ENCODE assay signal across 15 mouse cellular contexts in the genomic region with DNA sequence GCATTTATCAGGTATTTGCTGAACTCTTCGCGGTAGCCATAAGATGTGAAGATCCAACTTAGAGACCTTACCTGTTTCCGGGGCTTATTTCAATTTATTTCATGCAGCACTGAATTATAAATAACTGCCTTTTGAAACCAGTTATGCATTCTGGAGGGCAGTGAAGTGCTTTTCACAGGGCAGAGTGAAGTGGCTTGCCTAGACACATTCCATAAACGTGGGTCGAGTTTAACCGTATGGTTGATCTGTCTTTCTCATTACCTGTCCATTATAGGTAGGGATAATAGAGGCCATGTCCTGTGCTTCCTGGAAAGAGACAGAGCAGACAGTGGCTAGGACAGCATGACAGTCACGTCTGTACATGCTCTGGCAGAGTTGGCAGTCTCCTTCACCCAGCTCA.
"Had no signal": no experiment of that assay in that cellular context is flagged by ENCODE, and none has a peak within 500 bp of the region (broad histone marks: within the 10 kb centered on the region; RNA-seq: fewer than 3 reads in every experiment).

No protein-coding gene starts in this region.

- ATAC-seq: midbrain, embryonic 16.5 days had no signal

- H3K4me2 ChIP-seq: limb, embryonic 13.5 days; midbrain, embryonic 12.5 days; neural tube, embryonic 13.5 days had no signal

- H3K27ac ChIP-seq: kidney, postnatal 0 days; layer of hippocampus, adult 2 months; limb, embryonic 13.5 days; liver, embryonic 14.5 days; midbrain, embryonic 12.5 days; neural tube, embryonic 13.5 days had no signal

- H3K27me3 ChIP-seq: limb, embryonic 13.5 days; midbrain, embryonic 12.5 days; neural tube, embryonic 13.5 days had no signal

- H3K36me3 ChIP-seq: midbrain, embryonic 12.5 days; neural tube, embryonic 13.5 days had no signal

- DNase-seq: kidney, adult 11 months; kidney, adult 9 months; kidney, postnatal 4 days; left cerebral cortex, postnatal 4 days; retina, postnatal 1 day; right cerebral cortex, postnatal 4 days; spleen, adult 18-20 months; thymus, postnatal 4 days had no signal

- H3K4me1 ChIP-seq: midbrain, embryonic 12.5 days; neural tube, embryonic 13.5 days had no signal

- H3K9me3 ChIP-seq: limb, embryonic 13.5 days; midbrain, embryonic 12.5 days; neural tube, embryonic 13.5 days had no signal

- H3K4me3 ChIP-seq: layer of hippocampus, adult 2 months; limb, embryonic 13.5 days; midbrain, embryonic 12.5 days; neural tube, embryonic 13.5 days had no signal

- H3K9ac ChIP-seq: limb, embryonic 13.5 days; liver, embryonic 14.5 days; midbrain, embryonic 12.5 days; neural tube, embryonic 13.5 days had no signal
